Mouse (Mus musculus) lung, postnatal 25 days (tissue): ENCODE results near the gene Skap2.
A peak's percentile ranks its signal among the peaks of the same experiment; 100 is the strongest.

Source experiments
- DNase-seq: peaks from one replicate; pipeline ENCODE4 v3.0.0; 2022; ENCODE audit warnings: low spot score

The Skap2 gene

GRCm38 (mm10) chr6:51844106-51844505 lies 168.2 kb downstream of the Skap2 start:
- DNase-seq: no peak

GRCm38 (mm10) chr6:51843081-51843480 lies 169.3 kb downstream of the Skap2 start:
- no peak for DNase-seq

GRCm38 (mm10) chr6:51838177-51838576 lies 174.2 kb downstream of the Skap2 start:
- DNase-seq: no peak

- no peak for DNase-seq
Measured at GRCm38 (mm10) chr6:51833362-51833761, 179.0 kb downstream of the Skap2 start.

- no peak for DNase-seq
Measured at GRCm38 (mm10) chr6:51825621-51826021, 186.7 kb downstream of the Skap2 start.

GRCm38 (mm10) chr6:51824136-51824830 lies 188.1 kb downstream of the Skap2 start:
- no peak for DNase-seq

- DNase-seq: no peak
Measured at GRCm38 (mm10) chr6:51822049-51822448, 190.3 kb downstream of the Skap2 start.

- DNase-seq: no peak
Measured at GRCm38 (mm10) chr6:51820853-51821252, 191.5 kb downstream of the Skap2 start.

GRCm38 (mm10) chr6:51816892-51817621 lies 195.3 kb downstream of the Skap2 start:
- DNase-seq: no peak

GRCm38 (mm10) chr6:51810906-51811305 lies 201.4 kb downstream of the Skap2 start:
- DNase-seq: peak; percentile 4

GRCm38 (mm10) chr6:51809164-51809824 lies 203.1 kb downstream of the Skap2 start:
- no peak for DNase-seq

GRCm38 (mm10) chr6:51808011-51808410 lies 204.3 kb downstream of the Skap2 start:
- no peak for DNase-seq
